Comparison of ENCODE assay signal across 9 mouse cellular contexts in genomic region chr2:157170166-157170565, GRCm38 (mm10). TPM values are rescaled to one million over a fixed set of nuclear protein-coding genes. Genes with fewer than 3 reads are reported as not detected.
DNase-seq lines count a peak whose midpoint lies in the region; ATAC-seq and TF ChIP-seq lines count a peak whose summit lies in the region.
"Had no signal": no experiment of that assay in that cellular context is flagged by ENCODE, and none has a peak within 500 bp of the region (broad histone marks: within the 10 kb centered on the region; RNA-seq: fewer than 3 reads in every experiment).

No protein-coding gene starts in this region.

- TF ChIP-seq POLR2A in MEL (IDR thresholded peaks at IDR 0.05; ENCODE audit: control insufficient read depth in 1 of 2, insufficient read depth in 1 of 2, low read depth in 1 of 2, low read length in 2 of 2, poor library complexity in 1 of 2): no peak

- no peaks in the 10 kb centered on the region for H3K79me2 ChIP-seq in MEL (ENCODE audit: control insufficient read depth, insufficient read depth, low read length, poor library complexity)

- no peak overlapping the region for H3K4me3 ChIP-seq in heart, embryonic 13.5 days
- H3K4me3 ChIP-seq in heart, embryonic 11.5 days (ENCODE audit: low read depth, low read length): no peak overlapping the region
- no peak overlapping the region for H3K4me3 ChIP-seq in MEL (ENCODE audit: control insufficient read depth in 1 of 2, insufficient read depth in 1 of 2, low read depth in 2 of 2, low read length in 2 of 2)
- H3K4me3 ChIP-seq in hindbrain, embryonic 13.5 days: no peak overlapping the region
- no peak overlapping the region for H3K4me3 ChIP-seq in midbrain, embryonic 15.5 days
- no peak overlapping the region for H3K4me3 ChIP-seq in limb, embryonic 10.5 days
- H3K4me3 ChIP-seq: embryonic facial prominence, embryonic 12.5 days had no signal

- no peak for ATAC-seq in heart, embryonic 13.5 days (ENCODE audit: extremely low read depth, insufficient number of reproducible peaks, low FRiP score, low TSS enrichment)
- no peak for ATAC-seq in heart, embryonic 11.5 days (replicated peaks; ENCODE audit: insufficient number of reproducible peaks, low FRiP score, low TSS enrichment)
- ATAC-seq in hindbrain, embryonic 13.5 days (ENCODE audit: low FRiP score): peak; percentile 79
- 0 out of 2 replicates have a peak, but pooled peaks have one; percentile 72 for ATAC-seq in midbrain, embryonic 15.5 days (replicated peaks)

- peak; percentile 19 for DNase-seq in MEL (ENCODE audit: low read depth, low spot score)
- no peak for DNase-seq in frontal cortex, postnatal 25 days (ENCODE audit: low spot score in 2 of 2)
- DNase-seq in limb, embryonic 10.5 days (ENCODE audit: low spot score): no peak
- DNase-seq in thymus, postnatal 14 days: no peak

- H3K36me3 ChIP-seq in heart, embryonic 13.5 days: peaks cover 73% of the 10 kb centered on the region
- H3K36me3 ChIP-seq in heart, embryonic 11.5 days (ENCODE audit: control insufficient read depth, insufficient read depth, low read length): peaks cover 18% of the 10 kb centered on the region
- peaks cover 14 to 22% of the 10 kb centered on the region in 2 experiments for H3K36me3 ChIP-seq in MEL (ENCODE audit: control insufficient read depth in 1 of 2, insufficient read depth in 2 of 2, low read length in 2 of 2)
- H3K36me3 ChIP-seq in hindbrain, embryonic 13.5 days: peaks cover 46% of the 10 kb centered on the region
- 0 out of 2 replicates have a peak, but pooled peaks cover 5% of the 10 kb centered on the region for H3K36me3 ChIP-seq in midbrain, embryonic 15.5 days (replicated peaks)
- H3K36me3 ChIP-seq in limb, embryonic 10.5 days: peaks cover 78% of the 10 kb centered on the region

- peak overlapping the region; percentile 32; the same call in 1 of the 2 replicates for H3K27ac ChIP-seq in heart, embryonic 13.5 days (replicated peaks)
- no peak overlapping the region; the same call in 1 of the 2 replicates for H3K27ac ChIP-seq in heart, embryonic 11.5 days (ENCODE audit: low read depth, low read length)
- no peak overlapping the region for H3K27ac ChIP-seq in MEL (ENCODE audit: control insufficient read depth, low read depth, low read length)
- H3K27ac ChIP-seq in hindbrain, embryonic 13.5 days: peak overlapping the region; percentile 37; the same call in 1 of the 2 replicates
- H3K27ac ChIP-seq in midbrain, embryonic 15.5 days: peak overlapping the region; percentile 46; the same call in 1 of the 2 replicates
- no peak overlapping the region for H3K27ac ChIP-seq in limb, embryonic 10.5 days
- H3K27ac ChIP-seq: embryonic facial prominence, embryonic 12.5 days had no signal

- WGBS in heart, embryonic 13.5 days: 33% methylated on average over 5 of the region's 5 CpGs
- 41% methylated on average over 5 of the region's 5 CpGs for WGBS in heart, embryonic 11.5 days (ENCODE audit: insufficient replicate concordance)
- 21% methylated on average over 5 of the region's 5 CpGs for WGBS in hindbrain, embryonic 13.5 days
- 9% methylated on average over 5 of the region's 5 CpGs for WGBS in midbrain, embryonic 15.5 days
- 61% methylated on average over 5 of the region's 5 CpGs for WGBS in limb, embryonic 10.5 days

- H3K4me2 ChIP-seq in heart, embryonic 13.5 days: no peak overlapping the region
- H3K4me2 ChIP-seq in heart, embryonic 11.5 days: no peak overlapping the region
- no peak overlapping the region for H3K4me2 ChIP-seq in hindbrain, embryonic 13.5 days
- no peak overlapping the region for H3K4me2 ChIP-seq in midbrain, embryonic 15.5 days
- H3K4me2 ChIP-seq: embryonic facial prominence, embryonic 12.5 days had no signal

- H3K9me3 ChIP-seq in heart, embryonic 13.5 days: no peaks in the 10 kb centered on the region
- no peaks in the 10 kb centered on the region for H3K9me3 ChIP-seq in heart, embryonic 11.5 days (replicated peaks; ENCODE audit: control insufficient read depth, low read length)
- no peaks in the 10 kb centered on the region for H3K9me3 ChIP-seq in MEL (replicated peaks; ENCODE audit: insufficient read depth, low read length)
- no peaks in the 10 kb centered on the region for H3K9me3 ChIP-seq in hindbrain, embryonic 13.5 days
- H3K9me3 ChIP-seq in midbrain, embryonic 15.5 days: no peaks in the 10 kb centered on the region
- H3K9me3 ChIP-seq in limb, embryonic 10.5 days (replicated peaks): no peaks in the 10 kb centered on the region
- H3K9me3 ChIP-seq: embryonic facial prominence, embryonic 12.5 days had no signal

- no peaks in the 10 kb centered on the region for H3K27me3 ChIP-seq in heart, embryonic 13.5 days (replicated peaks)
- no peaks in the 10 kb centered on the region for H3K27me3 ChIP-seq in heart, embryonic 11.5 days (ENCODE audit: control insufficient read depth, insufficient read depth, low read length)
- H3K27me3 ChIP-seq in MEL (ENCODE audit: control insufficient read depth in 1 of 2, insufficient read depth in 2 of 2, low read length in 2 of 2): no peaks in the 10 kb centered on the region
- H3K27me3 ChIP-seq in hindbrain, embryonic 13.5 days: no peaks in the 10 kb centered on the region
- no peaks in the 10 kb centered on the region for H3K27me3 ChIP-seq in midbrain, embryonic 15.5 days (replicated peaks)
- no peaks in the 10 kb centered on the region for H3K27me3 ChIP-seq in limb, embryonic 10.5 days (ENCODE audit: low read depth, poor library complexity, severe bottlenecking)
- H3K27me3 ChIP-seq: embryonic facial prominence, embryonic 12.5 days had no signal

- no peak for TF ChIP-seq EP300 in MEL (IDR thresholded peaks at IDR 0.05; ENCODE audit: low read depth in 1 of 2, low read length in 2 of 2)

- H3K4me1 ChIP-seq in heart, embryonic 13.5 days: peaks cover 10% of the 10 kb centered on the region
- peaks cover 3% of the 10 kb centered on the region; the same call in 1 of the 2 replicates for H3K4me1 ChIP-seq in heart, embryonic 11.5 days (ENCODE audit: control insufficient read depth, insufficient read depth, low read length)
- peaks cover 0 to 9% of the 10 kb centered on the region in 2 experiments; a peak in 3 of 4 replicates for H3K4me1 ChIP-seq in MEL (ENCODE audit: control insufficient read depth in 1 of 2, insufficient read depth in 2 of 2, low read length in 2 of 2)
- 0 out of 2 replicates have a peak, but pooled peaks cover 9% of the 10 kb centered on the region for H3K4me1 ChIP-seq in hindbrain, embryonic 13.5 days (replicated peaks)
- H3K4me1 ChIP-seq in midbrain, embryonic 15.5 days: peaks cover 6% of the 10 kb centered on the region; the same call in 1 of the 2 replicates
- no peaks in the 10 kb centered on the region for H3K4me1 ChIP-seq in limb, embryonic 10.5 days
- H3K4me1 ChIP-seq: embryonic facial prominence, embryonic 12.5 days had no signal

- no peak for TF ChIP-seq CTCF in MEL (IDR thresholded peaks at IDR 0.05 in 2 of 3, conservative IDR thresholded peaks at IDR 0.05 in 1 of 3; ENCODE audit: control insufficient read depth in 1 of 3, insufficient read depth in 1 of 3, low read depth in 2 of 3, low read length in 3 of 3, poor library complexity in 1 of 3, severe bottlenecking in 1 of 3)

- no peak overlapping the region for H3K9ac ChIP-seq in heart, embryonic 13.5 days
- no peak overlapping the region for H3K9ac ChIP-seq in heart, embryonic 11.5 days (ENCODE audit: low read depth, low read length)
- no peak overlapping the region for H3K9ac ChIP-seq in MEL (ENCODE audit: control insufficient read depth, low read depth, low read length, poor library complexity, severe bottlenecking)
- no peak overlapping the region for H3K9ac ChIP-seq in hindbrain, embryonic 13.5 days
- H3K9ac ChIP-seq in midbrain, embryonic 15.5 days: no peak overlapping the region

- TF ChIP-seq RAD21 in MEL (IDR thresholded peaks at IDR 0.05; ENCODE audit: low read depth, low read length): no peak

TF ChIP-seq in MEL, 35 proteins besides CTCF, POLR2A, EP300 and RAD21 (continues in another document):
- TF ChIP-seq MYB (IDR thresholded peaks at IDR 0.05; ENCODE audit: low read depth, low read length) (no peak), ZKSCAN1 (IDR thresholded peaks at IDR 0.05; ENCODE audit: low read depth, low read length) (no peak), CHD1 (IDR thresholded peaks at IDR 0.05; ENCODE audit: low read depth, low read length) (no peak), GATA1 (IDR thresholded peaks at IDR 0.05; ENCODE audit: low read depth, low read length) (no peak), HCFC1 (IDR thresholded peaks at IDR 0.05; ENCODE audit: low read depth, low read length) (no peak), USF2 (IDR thresholded peaks at IDR 0.05; ENCODE audit: borderline replicate concordance in 1 of 2, insufficient read depth in 1 of 2, low read depth in 1 of 2, low read length in 2 of 2) (no peak), JUND (IDR thresholded peaks at IDR 0.05; ENCODE audit: low read depth, low read length) (no peak), NRF1 (IDR thresholded peaks at IDR 0.05; ENCODE audit: insufficient read depth, low read depth, low read length, poor library complexity, severe bottlenecking) (no peak), NELFE (IDR thresholded peaks at IDR 0.05; ENCODE audit: low read depth, low read length) (no peak), GABPA (IDR thresholded peaks at IDR 0.05; ENCODE audit: low read depth, low read length) (no peak), SMC3 (IDR thresholded peaks at IDR 0.05; ENCODE audit: low read depth, low read length) (no peak)

RNA-seq across cellular contexts. Expression of gene Rbl1, which starts 34.2 kb away (rescaled TPM):
- polyA plus RNA-seq in heart, embryonic 13.5 days (2015; fragmentation: Nextera tagmentation; extraction: Ambion mirVana): 16.4 and 17.0 TPM in 2 replicates
- polyA plus RNA-seq in heart, embryonic 11.5 days (2014; fragmentation: Nextera tagmentation; extraction: Ambion mirVana): 21.0 and 22.6 TPM in 2 replicates
- 14.8 and 17.8 TPM in 2 replicates for total RNA-seq in MEL (2012; rRNA removed)
- 10 to 100 TPM in 1 of 2 experiments, not detected in 1; 18.1 TPM for polyA plus RNA-seq in MEL (2012; ENCODE audit: insufficient read depth in 1 of 2, insufficient read length in 2 of 2, low read depth in 1 of 2, low replicate concordance in 2 of 2, missing spikeins in 1 of 2)
- 9.1 and 9.4 TPM in 2 replicates for polyA plus RNA-seq in hindbrain, embryonic 13.5 days (2015; fragmentation: Nextera tagmentation; extraction: Ambion mirVana)
- polyA plus RNA-seq in midbrain, embryonic 15.5 days (2015; fragmentation: Nextera tagmentation; extraction: Ambion mirVana): 6.2 and 6.3 TPM in 2 replicates
- 16.6 and 23.8 TPM in 2 replicates for polyA plus RNA-seq in limb, embryonic 10.5 days (2016; fragmentation: Nextera tagmentation; extraction: Ambion mirVana)

RNA-seq across cellular contexts. Expression of gene Samhd1, which starts 35.1 kb away (rescaled TPM):
- 15.9 and 16.4 TPM in 2 replicates for polyA plus RNA-seq in heart, embryonic 13.5 days (2015; fragmentation: Nextera tagmentation; extraction: Ambion mirVana)
- 20.7 and 26.4 TPM in 2 replicates for polyA plus RNA-seq in heart, embryonic 11.5 days (2014; fragmentation: Nextera tagmentation; extraction: Ambion mirVana)
- total RNA-seq in MEL (2012; rRNA removed): 15.7 and 19.7 TPM in 2 replicates
- 10 to 100 TPM; 50.5 to 76.8 TPM for polyA plus RNA-seq in MEL (2012; ENCODE audit: insufficient read depth in 1 of 2, insufficient read length in 2 of 2, low read depth in 1 of 2, low replicate concordance in 2 of 2, missing spikeins in 1 of 2)
- 11.6 and 11.9 TPM in 2 replicates for polyA plus RNA-seq in hindbrain, embryonic 13.5 days (2015; fragmentation: Nextera tagmentation; extraction: Ambion mirVana)
- 9.4 and 9.9 TPM in 2 replicates for polyA plus RNA-seq in midbrain, embryonic 15.5 days (2015; fragmentation: Nextera tagmentation; extraction: Ambion mirVana)
- 24.0 and 27.3 TPM in 2 replicates for polyA plus RNA-seq in limb, embryonic 10.5 days (2016; fragmentation: Nextera tagmentation; extraction: Ambion mirVana)

Comparison
In these comparisons a context has a peak if more than half of its experiments do, and no peak if none do; other contexts are left out.
1. H3K27ac ChIP-seq: peak in heart, embryonic 13.5 days (single experiment), hindbrain, embryonic 13.5 days (single experiment) and midbrain, embryonic 15.5 days (single experiment); none in heart, embryonic 11.5 days (single experiment), MEL (single experiment) and limb, embryonic 10.5 days (single experiment).
2. ATAC-seq: peak in hindbrain, embryonic 13.5 days (single experiment) and midbrain, embryonic 15.5 days (single experiment); none in heart, embryonic 13.5 days (single experiment) and heart, embryonic 11.5 days (single experiment).